Mouse (Mus musculus) stomach, embryonic 14.5 days (tissue): ENCODE measurements around the gene Dner. TPM values are rescaled to one million over a fixed set of nuclear protein-coding genes. Genes with fewer than 3 reads are reported as not detected.
A peak's percentile ranks its signal among the peaks of the same experiment; 100 is the strongest.

Source experiments
- ATAC-seq: fragments of 200-750 bp; cut with Nextera tagmentation; 2 replicates; pipeline ENCODE4 v1.8.0; 2017; ENCODE audit warnings: low read depth, moderate TSS enrichment; ENCODE audit not compliant: insufficient number of reproducible peaks, insufficient read depth, low FRiP score
- H3K27ac ChIP-seq: fragments of 300-500 bp; sonication (generic); 2 replicates; pipeline ENCODE4 v1.5.1; 2014; ENCODE audit warnings: mild to moderate bottlenecking, low read length, moderate library complexity, mixed read lengths
- H3K27me3 ChIP-seq: fragments of 300-500 bp; sonication (generic); 2 replicates; pipeline ENCODE4 v1.6.1; 2014; ENCODE audit warnings: low read length, control low read depth, mixed read lengths; ENCODE audit not compliant: control insufficient read depth, insufficient read depth
- H3K36me3 ChIP-seq: fragments of 300-500 bp; sonication (generic); 2 replicates; pipeline ENCODE4 v1.6.1; 2014; ENCODE audit warnings: mild to moderate bottlenecking, control low read depth, low read length, moderate library complexity, mixed read lengths; ENCODE audit not compliant: control insufficient read depth, insufficient read depth
- H3K4me1 ChIP-seq: fragments of 300-500 bp; sonication (generic); 2 replicates; pipeline ENCODE4 v1.6.1; 2014; ENCODE audit warnings: low read length, control low read depth, mixed read lengths; ENCODE audit not compliant: control insufficient read depth, insufficient read depth
- H3K4me2 ChIP-seq: fragments of 300-500 bp; sonication (generic); replicated peaks from 2 replicates; pipeline ENCODE4 v1.6.1; 2014; ENCODE audit warnings: low read depth, low read length, control low read depth
- H3K4me3 ChIP-seq: fragments of 300-500 bp; sonication (generic); 2 replicates; pipeline ENCODE4 v1.5.1; 2014; ENCODE audit warnings: low read depth, low read length, control low read depth
- H3K9ac ChIP-seq: fragments of 300-500 bp; sonication (generic); replicated peaks from 2 replicates; pipeline ENCODE4 v1.6.1; 2014; ENCODE audit warnings: low read depth, mild to moderate bottlenecking, control low read depth, low read length, moderate library complexity, mixed read lengths
- H3K9me3 ChIP-seq: fragments of 300-500 bp; sonication (generic); 2 replicates; pipeline ENCODE4 v1.6.1; 2016; ENCODE audit warnings: low read depth, low read length, control low read depth; ENCODE audit not compliant: control insufficient read depth
- WGBS: fragments of 180-500 bp; shearing (Covaris S2); extraction: QIAGEN DNeasy Blood & Tissue Kit; methylation state at CpG from one replicate; pipeline ENCODE4 v1.1.7; 2014; 5-methylcytosine and 5-hydroxymethylcytosine counted together
- polyA plus RNA-seq: library from polyadenylated mRNA; unstranded; fragments of >200 nt; fragmentation: Nextera tagmentation; extraction: Ambion mirVana; gene quantifications from 2 replicates; pipeline ENCODE4 v1.2.1, GENCODE M21; 2014

Dner gene
- polyA plus RNA-seq, 1 experiment from 2014 or later: 3.6 TPM

DNA sequence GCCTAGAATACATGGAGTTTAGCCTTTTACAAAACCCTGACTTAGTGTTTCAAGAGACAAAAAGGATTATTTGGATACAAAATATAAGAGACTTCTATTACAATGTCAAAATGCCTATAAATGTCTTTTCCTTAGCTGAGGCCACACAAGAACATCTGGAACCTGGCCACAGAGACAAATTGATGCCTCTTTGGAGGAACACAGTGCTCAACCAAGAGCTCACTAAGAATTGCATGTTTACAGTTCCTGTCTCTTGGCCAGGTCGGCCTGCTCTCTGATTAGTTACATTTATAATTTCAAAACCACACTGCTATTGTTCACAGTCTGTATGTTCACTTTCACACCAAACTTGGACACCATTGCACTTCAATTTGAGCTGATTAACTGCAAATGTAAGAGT lies 187.5 kb downstream of the Dner start:
- H3K36me3 ChIP-seq: no peaks in the 10 kb centered on the region

DNA sequence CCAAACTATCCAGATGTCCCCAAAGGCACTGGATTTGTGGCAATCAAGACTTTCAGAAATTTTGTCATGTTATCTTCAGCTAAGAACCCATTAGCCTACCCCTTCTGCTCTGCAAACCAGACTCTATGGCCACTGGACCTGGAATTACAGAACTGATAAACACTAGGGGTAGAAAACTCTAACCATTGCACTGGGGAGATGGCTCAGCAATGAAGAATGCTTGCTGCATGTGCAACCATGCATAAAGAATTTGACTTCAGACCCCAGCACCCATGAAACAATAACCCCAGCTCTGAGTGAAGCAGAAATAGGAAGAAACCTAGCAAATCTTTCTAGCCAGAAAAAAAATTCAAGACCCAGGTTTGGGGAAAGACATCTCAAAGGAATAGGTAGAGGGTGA lies 188.5 kb downstream of the Dner start:
- no peak for ATAC-seq
- Histone ChIP-seq H3K9me3 (no peaks in the 10 kb centered on the region), H3K4me2 (no peak overlapping the region), H3K27me3 (no peaks in the 10 kb centered on the region), H3K9ac (no peak overlapping the region), H3K4me1 (peaks cover 8% of the 10 kb centered on the region; the same call in 1 of the 2 replicates), H3K36me3 (no peaks in the 10 kb centered on the region), H3K27ac (no peak overlapping the region), H3K4me3 (no peak overlapping the region)

More for the DNA sequence above, 187.5 kb downstream of the Dner start:
- no peak overlapping the region for H3K4me2 ChIP-seq
- ATAC-seq: no peak
- H3K4me3 ChIP-seq: no peak overlapping the region
- peaks cover 8% of the 10 kb centered on the region; the same call in 1 of the 2 replicates for H3K4me1 ChIP-seq
- no peak overlapping the region for H3K27ac ChIP-seq
- H3K9ac ChIP-seq: no peak overlapping the region
- no peaks in the 10 kb centered on the region for H3K9me3 ChIP-seq
- H3K27me3 ChIP-seq: no peaks in the 10 kb centered on the region
- WGBS: 28% methylated on average over 1 of the region's 1 CpGs

DNA sequence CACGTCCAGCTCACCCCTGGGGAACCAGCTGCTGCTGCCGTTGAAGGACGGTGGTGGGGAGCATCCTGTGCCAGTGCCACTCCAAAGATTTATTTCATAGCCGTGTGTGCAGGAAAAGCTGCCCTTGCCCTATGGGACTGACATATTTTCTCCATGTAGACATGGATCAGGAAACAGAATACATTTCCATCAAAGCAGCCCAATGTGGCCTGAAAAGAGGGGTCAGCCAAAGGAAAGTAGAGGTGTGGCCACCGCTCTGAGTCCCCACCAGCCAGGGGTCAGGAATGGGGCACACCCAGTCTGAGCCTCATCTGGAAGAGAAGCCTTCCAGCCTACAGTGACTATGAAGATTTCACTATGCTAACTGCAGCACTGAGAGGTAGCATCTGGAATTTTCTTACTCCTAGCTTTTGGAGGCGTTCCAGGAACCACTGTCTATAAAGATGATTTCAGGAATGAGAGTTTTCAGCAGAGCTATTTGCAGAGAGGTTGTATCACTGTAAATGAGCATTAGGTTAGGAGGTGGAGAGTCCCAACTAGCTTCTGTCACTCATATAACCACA lies 189.0 kb downstream of the Dner start:
- no peaks in the 10 kb centered on the region for H3K9me3 ChIP-seq
- ATAC-seq: peak; percentile 28; the same call in 1 of the 2 replicates
- H3K4me1 ChIP-seq: peaks cover 8% of the 10 kb centered on the region; the same call in 1 of the 2 replicates
- no peak overlapping the region for H3K9ac ChIP-seq
- H3K36me3 ChIP-seq: no peaks in the 10 kb centered on the region
- no peak overlapping the region for H3K4me3 ChIP-seq
- WGBS: 29% methylated on average over 6 of the region's 6 CpGs
- H3K4me2 ChIP-seq: no peak overlapping the region
- H3K27me3 ChIP-seq: no peaks in the 10 kb centered on the region
- H3K27ac ChIP-seq: peak overlapping the region; percentile 39; the same call in 1 of the 2 replicates

DNA sequence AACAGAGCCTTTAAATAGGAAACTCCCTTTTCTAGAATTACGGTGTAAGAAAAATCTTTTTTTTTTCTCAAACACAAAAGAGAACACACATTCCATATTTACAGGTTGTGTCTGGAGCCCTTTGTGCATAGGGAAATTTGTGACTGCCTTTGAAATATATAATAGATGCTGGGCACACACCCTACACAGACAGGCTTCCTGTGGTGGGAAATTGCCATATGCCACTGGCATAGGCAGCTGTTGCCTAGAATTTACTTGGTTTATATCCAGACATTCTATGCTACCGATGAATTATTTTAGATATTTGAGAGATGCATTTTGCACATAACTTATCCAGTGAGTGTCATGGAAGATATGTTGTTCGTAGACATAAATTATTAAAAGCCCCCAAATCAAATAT lies 195.3 kb downstream of the Dner start:
- H3K4me1 ChIP-seq: no peaks in the 10 kb centered on the region
- H3K27ac ChIP-seq: no peak overlapping the region
- H3K36me3 ChIP-seq: no peaks in the 10 kb centered on the region
- H3K9ac ChIP-seq: no peak overlapping the region
- no peak for ATAC-seq
- H3K27me3 ChIP-seq: no peaks in the 10 kb centered on the region
- no peaks in the 10 kb centered on the region for H3K9me3 ChIP-seq
- WGBS: 92% methylated on average over 3 of the region's 3 CpGs
- H3K4me2 ChIP-seq: no peak overlapping the region
- no peak overlapping the region for H3K4me3 ChIP-seq

DNA sequence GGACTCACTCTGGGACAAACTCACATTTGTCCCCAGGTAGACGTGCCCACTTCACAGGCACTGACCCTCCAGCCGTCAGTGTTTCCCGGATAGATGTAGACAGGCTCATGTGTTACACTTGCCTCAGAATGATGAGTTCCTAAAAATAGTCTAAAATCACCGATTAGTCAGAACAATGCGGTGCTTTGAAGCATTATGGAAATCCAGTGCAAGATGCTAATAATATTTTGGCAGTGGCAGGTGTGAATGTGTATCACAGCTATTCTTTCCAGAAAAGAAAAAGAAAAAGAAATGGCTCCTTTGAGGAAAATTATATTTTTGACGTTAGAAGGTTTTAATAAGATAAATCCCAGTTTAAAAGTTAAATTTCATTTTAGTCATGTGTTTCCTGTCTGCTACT lies 204.3 kb downstream of the Dner start:
- no peak overlapping the region for H3K9ac ChIP-seq
- no peaks in the 10 kb centered on the region for H3K4me1 ChIP-seq
- WGBS: 85% methylated on average over 6 of the region's 6 CpGs
- no peak overlapping the region for H3K27ac ChIP-seq
- no peaks in the 10 kb centered on the region for H3K9me3 ChIP-seq
- H3K27me3 ChIP-seq: no peaks in the 10 kb centered on the region
- H3K4me3 ChIP-seq: no peak overlapping the region
- no peak for ATAC-seq
- H3K4me2 ChIP-seq: no peak overlapping the region
- no peaks in the 10 kb centered on the region for H3K36me3 ChIP-seq

DNA sequence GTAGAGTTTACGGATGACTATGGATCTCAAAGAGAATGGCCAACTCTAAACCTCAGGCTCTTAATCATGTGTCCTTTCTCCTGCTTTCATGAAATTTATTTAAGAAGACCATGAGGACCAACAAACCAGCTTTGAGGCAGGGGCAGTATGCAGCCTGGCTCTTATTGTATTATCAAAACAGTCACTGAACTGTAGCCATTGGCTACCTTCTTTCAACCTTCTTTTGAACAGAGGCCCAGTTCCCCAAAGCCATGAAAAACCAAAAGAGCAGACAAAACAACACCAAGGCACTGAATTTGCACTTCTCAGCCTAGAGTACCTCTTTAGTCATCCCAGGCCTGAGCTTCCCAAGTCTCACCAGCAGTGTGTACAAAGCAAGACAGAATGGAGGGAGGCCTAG lies 207.5 kb downstream of the Dner start:
- no peak overlapping the region for H3K4me3 ChIP-seq
- ATAC-seq: no peak

DNA sequence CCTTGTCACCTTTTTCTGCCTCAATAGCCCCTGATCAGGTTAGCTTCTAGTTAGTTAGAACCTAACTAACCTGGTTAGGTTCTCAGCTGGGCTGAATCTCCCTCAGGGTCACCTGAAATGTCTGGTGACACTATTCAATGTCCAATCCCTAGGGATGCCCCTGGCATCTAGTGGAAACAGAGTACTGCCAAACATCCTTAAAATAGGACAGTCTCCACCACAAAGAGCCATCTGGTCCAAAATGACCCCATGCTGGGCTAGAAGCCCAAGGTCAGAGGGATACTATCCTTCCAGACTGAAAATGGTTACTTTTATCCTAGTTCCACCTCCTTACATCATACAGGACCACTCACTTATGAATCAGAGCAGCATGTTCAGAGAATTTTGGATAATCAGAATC lies 211.0 kb downstream of the Dner start:
- H3K9ac ChIP-seq: no peak overlapping the region
- H3K9me3 ChIP-seq: no peaks in the 10 kb centered on the region
- no peak overlapping the region for H3K4me2 ChIP-seq
- no peaks in the 10 kb centered on the region for H3K36me3 ChIP-seq
- ATAC-seq: no peak
- H3K27ac ChIP-seq: no peak overlapping the region
- no peaks in the 10 kb centered on the region for H3K4me1 ChIP-seq
- H3K4me3 ChIP-seq: no peak overlapping the region
- no peaks in the 10 kb centered on the region for H3K27me3 ChIP-seq

More for the DNA sequence above, 207.5 kb downstream of the Dner start:
- WGBS: 95% methylated on average over 1 of the region's 1 CpGs
- no peaks in the 10 kb centered on the region for H3K27me3 ChIP-seq
- H3K4me2 ChIP-seq: no peak overlapping the region
- H3K4me1 ChIP-seq: no peaks in the 10 kb centered on the region
- H3K36me3 ChIP-seq: no peaks in the 10 kb centered on the region
- H3K9ac ChIP-seq: no peak overlapping the region
- H3K9me3 ChIP-seq: no peaks in the 10 kb centered on the region
- no peak overlapping the region for H3K27ac ChIP-seq

DNA sequence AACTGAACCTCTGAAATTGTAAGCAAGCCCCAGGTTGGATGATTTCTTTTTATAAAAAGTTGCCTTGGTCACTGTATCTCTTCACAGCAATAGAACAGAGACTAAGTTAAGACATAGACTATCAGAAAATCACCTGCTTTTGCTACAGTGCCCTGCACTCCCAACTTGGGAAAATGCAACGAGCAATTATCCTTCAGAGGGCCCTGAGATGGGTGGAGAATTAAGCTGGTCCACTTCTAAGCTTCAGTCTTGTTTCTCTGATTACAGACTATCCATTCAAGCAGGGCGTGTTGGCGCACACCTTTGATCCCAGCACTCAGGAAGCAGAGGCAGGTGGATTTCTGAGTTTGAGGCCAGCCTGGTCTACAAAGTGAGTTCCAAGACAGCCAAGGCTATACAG lies 211.4 kb downstream of the Dner start:
- Histone ChIP-seq H3K36me3 (no peaks in the 10 kb centered on the region), H3K27ac (no peak overlapping the region), H3K4me2 (no peak overlapping the region), H3K4me1 (no peaks in the 10 kb centered on the region), H3K9ac (no peak overlapping the region), H3K9me3 (no peaks in the 10 kb centered on the region), H3K27me3 (no peaks in the 10 kb centered on the region), H3K4me3 (no peak overlapping the region)
- WGBS: 82% methylated on average over 3 of the region's 3 CpGs
- no peak for ATAC-seq

DNA sequence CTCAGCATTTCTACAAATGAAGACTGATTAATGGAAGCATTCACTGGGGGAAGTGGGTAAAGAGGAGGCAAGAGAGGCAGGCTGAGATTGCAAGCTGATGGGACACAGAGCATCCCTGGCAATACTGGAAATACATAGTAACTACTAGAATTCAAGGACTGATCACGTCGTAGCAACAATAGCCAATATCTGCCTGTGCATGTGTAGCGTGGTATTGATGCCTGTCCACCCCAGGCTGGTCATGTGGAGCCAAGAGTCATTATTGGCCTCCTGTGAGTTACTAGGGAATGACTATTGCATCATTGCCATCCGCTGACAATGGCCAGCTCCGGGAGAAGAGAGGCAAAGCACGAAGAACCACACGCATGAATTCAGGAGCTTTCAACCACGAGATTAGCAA lies 216.0 kb downstream of the Dner start:
- H3K9me3 ChIP-seq: no peaks in the 10 kb centered on the region
- no peak overlapping the region for H3K4me3 ChIP-seq
- H3K27me3 ChIP-seq: no peaks in the 10 kb centered on the region
- ATAC-seq: no peak
- no peak overlapping the region for H3K27ac ChIP-seq
- no peaks in the 10 kb centered on the region for H3K4me1 ChIP-seq
- WGBS: 91% methylated on average over 8 of the region's 8 CpGs
- no peak overlapping the region for H3K9ac ChIP-seq
- no peak overlapping the region for H3K4me2 ChIP-seq
- H3K36me3 ChIP-seq: no peaks in the 10 kb centered on the region
